7 mouse cellular contexts compared by ENCODE assay signal in genomic region chrX:47292548-47293147, GRCm38 (mm10).
A peak's percentile ranks its signal among the peaks of the same experiment; 100 is the strongest.
DNase-seq lines count a peak whose midpoint lies in the region; ATAC-seq lines count a peak whose summit lies in the region.

No protein-coding gene starts in this region.

- ATAC-seq in embryonic facial prominence, embryonic 14.5 days (ENCODE audit: low read depth), result no peak
- ATAC-seq in neural tube, embryonic 11.5 days (ENCODE audit: insufficient read depth, low FRiP score, low TSS enrichment), result 0 out of 2 replicates have a peak, but pooled peaks have one; percentile 27
- ATAC-seq in erythroblast, adult 5-6 weeks (replicated peaks; ENCODE audit: low FRiP score, poor library complexity, severe bottlenecking), result no peak

- H3K27me3 ChIP-seq in embryonic facial prominence, embryonic 14.5 days (replicated peaks; ENCODE audit: control insufficient read depth, insufficient read depth, low read length), result no peaks in the 10 kb centered on the region
- H3K27me3 ChIP-seq in neural tube, embryonic 11.5 days (ENCODE audit: control insufficient read depth, insufficient read depth, low read length), result no peaks in the 10 kb centered on the region

- no peaks in the 10 kb centered on the region for H3K4me1 ChIP-seq in embryonic facial prominence, embryonic 14.5 days (ENCODE audit: control insufficient read depth, insufficient read depth, low read length)
- no peaks in the 10 kb centered on the region for H3K4me1 ChIP-seq in neural tube, embryonic 11.5 days (ENCODE audit: control insufficient read depth, insufficient read depth, low read length)

- H3K4me3 ChIP-seq in embryonic facial prominence, embryonic 14.5 days (ENCODE audit: low read depth, low read length), result no peak overlapping the region
- no peak overlapping the region for H3K4me3 ChIP-seq in neural tube, embryonic 11.5 days (ENCODE audit: low read depth, low read length)

- H3K4me2 ChIP-seq in embryonic facial prominence, embryonic 14.5 days (ENCODE audit: low read depth, low read length), result no peak overlapping the region
- H3K4me2 ChIP-seq in neural tube, embryonic 11.5 days (ENCODE audit: low read depth), result no peak overlapping the region

- peak; percentile 10 to 39 for DNase-seq in layer of hippocampus, adult 18-20 months (ENCODE audit: low spot score in 2 of 2)
- DNase-seq in layer of hippocampus, adult 9-10 months (ENCODE audit: low spot score), result no peak
- peak; percentile 36 for DNase-seq in ZHBTc4 (ENCODE audit: low read depth, low spot score)
- peak; percentile 17 for DNase-seq in embryonic facial prominence, embryonic 14.5 days (ENCODE audit: low spot score)
- peak; percentile 8 to 29 for DNase-seq in layer of hippocampus, postnatal 25 days (ENCODE audit: extremely low spot score in 1 of 2, low spot score in 1 of 2)
- DNase-seq in neural tube, embryonic 11.5 days (ENCODE audit: low spot score), result peak; percentile 49

- no peak overlapping the region for H3K27ac ChIP-seq in embryonic facial prominence, embryonic 14.5 days (replicated peaks; ENCODE audit: low read depth, low read length)
- no peak overlapping the region for H3K27ac ChIP-seq in neural tube, embryonic 11.5 days (ENCODE audit: low read depth, low read length)

- no peaks in the 10 kb centered on the region for H3K9me3 ChIP-seq in embryonic facial prominence, embryonic 14.5 days (ENCODE audit: control insufficient read depth, low read length)
- no peaks in the 10 kb centered on the region for H3K9me3 ChIP-seq in neural tube, embryonic 11.5 days (ENCODE audit: control insufficient read depth, low read length)

- H3K36me3 ChIP-seq in embryonic facial prominence, embryonic 14.5 days (ENCODE audit: control insufficient read depth, insufficient read depth, low read length), result no peaks in the 10 kb centered on the region
- no peaks in the 10 kb centered on the region for H3K36me3 ChIP-seq in neural tube, embryonic 11.5 days (ENCODE audit: control insufficient read depth, insufficient read depth, low read length)

- no peak overlapping the region for H3K9ac ChIP-seq in embryonic facial prominence, embryonic 14.5 days (ENCODE audit: low read depth, low read length)
- H3K9ac ChIP-seq in neural tube, embryonic 11.5 days (ENCODE audit: low read length), result no peak overlapping the region
